Mouse (Mus musculus) neural tube, embryonic 14.5 days (tissue): ENCODE measurements around the gene Hddc3. TPM values are rescaled to one million over a fixed set of nuclear protein-coding genes. Genes with fewer than 3 reads are reported as not detected.

Experiments used
- ATAC-seq: fragments of 200-750 bp; cut with Nextera tagmentation; 2 replicates; pipeline ENCODE4 v1.8.0; 2017; ENCODE audit warnings: low read depth, mild to moderate bottlenecking, moderate TSS enrichment, moderate library complexity
- H3K27ac ChIP-seq: fragments of 300-500 bp; sonication (generic); 2 replicates; pipeline ENCODE4 v1.5.1; 2014; ENCODE audit warnings: low read depth, mild to moderate bottlenecking, control low read depth, low read length, moderate library complexity, mixed read lengths
- H3K27me3 ChIP-seq: fragments of 300-500 bp; sonication (generic); 2 replicates; pipeline ENCODE4 v1.6.1; 2014; ENCODE audit warnings: low read length; ENCODE audit not compliant: control insufficient read depth, insufficient read depth
- H3K36me3 ChIP-seq: fragments of 300-500 bp; sonication (generic); 2 replicates; pipeline ENCODE4 v1.6.1; 2014; ENCODE audit warnings: low read length, mixed read lengths; ENCODE audit not compliant: control insufficient read depth, insufficient read depth
- H3K4me1 ChIP-seq: fragments of 300-500 bp; sonication (generic); 2 replicates; pipeline ENCODE4 v1.6.1; 2014; ENCODE audit warnings: low read length; ENCODE audit not compliant: control insufficient read depth, insufficient read depth
- H3K4me2 ChIP-seq: fragments of 300-500 bp; sonication (generic); 2 replicates; pipeline ENCODE4 v1.6.1; 2014; ENCODE audit warnings: mild to moderate bottlenecking, low read depth, low read length, control low read depth
- H3K4me3 ChIP-seq: fragments of 300-500 bp; sonication (generic); 2 replicates; pipeline ENCODE4 v1.5.1; 2014; ENCODE audit warnings: low read depth, low read length, control low read depth, mixed read lengths
- H3K9ac ChIP-seq: fragments of 300-500 bp; sonication (generic); replicated peaks from 2 replicates; pipeline ENCODE4 v1.6.1; 2014; ENCODE audit warnings: low read depth, mild to moderate bottlenecking, control low read depth, low read length, mixed read lengths
- H3K9me3 ChIP-seq: fragments of 300-500 bp; sonication (generic); 2 replicates; pipeline ENCODE4 v1.6.1; 2016; ENCODE audit warnings: low read length; ENCODE audit not compliant: control insufficient read depth
- WGBS: fragments of 180-500 bp; shearing (Covaris S2); extraction: QIAGEN DNeasy Blood & Tissue Kit; methylation state at CpG from one replicate; pipeline ENCODE4 v1.1.7; 2014; 5-methylcytosine and 5-hydroxymethylcytosine counted together
- polyA plus RNA-seq: library from polyadenylated mRNA; unstranded; fragments of >200 nt; fragmentation: Nextera tagmentation; extraction: Ambion mirVana; gene quantifications from 2 replicates; pipeline ENCODE4 v1.2.1, GENCODE M21; 2014

The Hddc3 gene
- polyA plus RNA-seq, 1 experiment from 2014 or later = 25.8 TPM

DNA sequence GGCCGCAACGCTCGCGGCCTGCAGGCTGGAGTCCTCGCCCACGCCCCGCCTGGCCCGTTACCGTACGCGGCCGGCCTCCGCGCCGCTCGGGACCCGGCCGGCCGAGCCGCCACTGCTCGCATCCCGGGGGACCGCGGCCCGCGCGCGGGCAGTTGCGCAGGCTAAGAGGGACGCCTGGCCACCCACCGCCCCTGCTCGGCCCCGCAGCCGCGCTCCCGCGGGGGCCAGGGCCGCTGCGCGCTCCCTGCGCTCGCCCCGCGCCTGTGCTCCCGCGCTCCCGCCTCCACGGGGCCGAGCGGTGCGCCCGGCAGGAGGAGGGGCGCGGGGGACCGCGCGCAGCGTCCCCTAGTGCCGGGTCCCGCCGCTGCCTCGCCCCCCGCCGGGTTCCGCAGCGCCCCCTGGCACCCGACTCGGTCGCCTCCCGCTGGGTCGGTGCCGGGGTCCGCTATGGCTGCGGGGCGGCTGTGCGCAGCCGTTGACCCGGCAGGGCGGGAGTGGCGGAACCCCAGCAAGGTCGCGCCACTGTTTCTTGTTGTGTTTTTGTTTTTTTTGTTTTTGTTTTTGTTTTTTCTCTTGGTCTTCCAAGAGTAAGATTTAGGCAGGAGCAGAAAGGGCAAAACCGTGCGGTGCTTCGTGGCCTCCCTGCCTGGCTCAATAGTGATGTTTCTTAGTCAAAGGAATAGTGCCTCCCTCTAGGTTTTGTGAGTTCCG lies 28.3 kb downstream of the Hddc3 start, which contains the start of gene Man2a2:
Gene Man2a2, minus strand, starts transcription at position 335 of the 711 bp plus-strand sequence.
- peak within 1 kb of the TSS; percentile 90 for H3K9ac ChIP-seq
- H3K4me1 ChIP-seq = peaks cover 15% of the 10 kb centered on the region
- peak within 1 kb of the TSS; percentile 83 for H3K27ac ChIP-seq
- H3K4me3 ChIP-seq = peak within 1 kb of the TSS; percentile 83
- peaks cover 22% of the 10 kb centered on the region for H3K36me3 ChIP-seq
- peak within 1 kb of the TSS; percentile 70 for H3K4me2 ChIP-seq
- H3K9me3 ChIP-seq = no peaks in the 10 kb centered on the region
- WGBS = under 1% methylated on average over 42 of the region's 86 CpGs
- H3K27me3 ChIP-seq = no peaks in the 10 kb centered on the region
- peak; percentile 84 for ATAC-seq

DNA sequence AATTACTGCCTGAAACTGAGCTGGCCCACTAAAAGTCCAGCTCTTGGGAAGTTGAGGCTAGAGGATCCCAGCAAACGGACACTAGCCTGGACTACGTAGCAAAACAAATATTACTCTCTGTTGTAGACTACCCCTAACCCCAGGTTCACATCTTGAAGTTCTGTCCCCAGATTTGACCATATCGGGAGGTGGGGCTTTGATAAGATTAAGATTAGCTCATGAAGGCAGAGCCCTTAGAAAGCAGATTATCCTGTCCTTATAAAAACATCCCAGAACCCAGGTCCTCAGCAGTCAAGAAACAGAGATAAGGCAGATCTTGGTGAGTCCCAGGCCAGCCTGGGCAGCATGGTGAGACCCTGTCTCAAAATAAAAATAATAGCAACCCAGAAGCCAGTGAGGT lies 29.3 kb downstream of the Hddc3 start:
- no peaks in the 10 kb centered on the region for H3K27me3 ChIP-seq
- peaks cover 15% of the 10 kb centered on the region for H3K4me1 ChIP-seq
- no peak overlapping the region for H3K4me3 ChIP-seq
- H3K4me2 ChIP-seq = no peak overlapping the region
- peaks cover 13% of the 10 kb centered on the region; the same call in 1 of the 2 replicates for H3K36me3 ChIP-seq
- no peak overlapping the region for H3K9ac ChIP-seq
- H3K27ac ChIP-seq = no peak overlapping the region
- WGBS = 83% methylated on average over 3 of the region's 3 CpGs
- no peak for ATAC-seq
- no peaks in the 10 kb centered on the region for H3K9me3 ChIP-seq

GRCm38 (mm10) chr7:80372667-80373066 lies 29.8 kb downstream of the Hddc3 start:
- ATAC-seq = no peak
- Histone ChIP-seq H3K4me2 (no peak overlapping the region), H3K9ac (no peak overlapping the region), H3K36me3 (peaks cover 10% of the 10 kb centered on the region; the same call in 1 of the 2 replicates), H3K4me3 (no peak overlapping the region), H3K4me1 (peaks cover 15% of the 10 kb centered on the region), H3K27me3 (no peaks in the 10 kb centered on the region), H3K9me3 (no peaks in the 10 kb centered on the region), H3K27ac (no peak overlapping the region)
- WGBS = 68% methylated on average over 2 of the region's 2 CpGs

DNA sequence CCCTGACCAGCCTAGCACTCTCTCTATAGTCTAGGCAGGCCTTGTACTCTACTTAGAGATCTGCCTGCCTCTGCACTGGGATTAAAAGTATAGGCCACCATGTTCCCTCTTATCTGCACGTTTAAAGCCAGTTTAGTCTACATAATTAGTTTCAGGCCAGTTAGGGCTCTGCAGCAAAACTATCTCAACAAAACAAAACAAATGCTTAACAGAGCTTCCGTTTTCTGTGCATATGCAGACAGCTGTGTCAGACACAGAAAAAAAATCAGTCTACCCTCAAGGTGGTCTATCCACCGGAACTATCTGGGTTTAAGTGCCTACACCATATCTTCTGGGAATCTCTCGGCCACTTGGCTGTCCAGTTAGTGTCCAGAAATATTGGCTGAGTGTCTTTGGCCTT lies 30.4 kb downstream of the Hddc3 start:
- ATAC-seq = no peak
- Histone ChIP-seq H3K4me3 (no peak overlapping the region), H3K27me3 (no peaks in the 10 kb centered on the region), H3K4me2 (no peak overlapping the region), H3K27ac (no peak overlapping the region), H3K9me3 (no peaks in the 10 kb centered on the region), H3K9ac (no peak overlapping the region), H3K4me1 (peaks cover 15% of the 10 kb centered on the region), H3K36me3 (peaks cover 4% of the 10 kb centered on the region; the same call in 1 of the 2 replicates)
- 91% methylated on average over 4 of the region's 4 CpGs for WGBS

- Histone ChIP-seq H3K9ac (no peak overlapping the region), H3K4me1 (peaks cover 14% of the 10 kb centered on the region), H3K4me3 (no peak overlapping the region), H3K9me3 (no peaks in the 10 kb centered on the region), H3K36me3 (no peaks in the 10 kb centered on the region), H3K4me2 (no peak overlapping the region), H3K27ac (no peak overlapping the region), H3K27me3 (no peaks in the 10 kb centered on the region)
- no peak for ATAC-seq
- WGBS = 79% methylated on average over 12 of the region's 12 CpGs
These were observed 30.9 kb downstream of the Hddc3 start for GRCm38 (mm10) chr7:80373850-80374249.

GRCm38 (mm10) chr7:80374280-80374679 lies 31.4 kb downstream of the Hddc3 start:
- Histone ChIP-seq H3K9me3 (no peaks in the 10 kb centered on the region), H3K4me1 (peaks cover 10% of the 10 kb centered on the region), H3K36me3 (no peaks in the 10 kb centered on the region), H3K4me2 (no peak overlapping the region), H3K4me3 (no peak overlapping the region), H3K27ac (no peak overlapping the region), H3K9ac (no peak overlapping the region), H3K27me3 (no peaks in the 10 kb centered on the region)
- WGBS = 49% methylated on average over 3 of the region's 3 CpGs
- ATAC-seq = no peak

- WGBS = 84% methylated on average over 3 of the region's 3 CpGs
These were observed 31.8 kb downstream of the Hddc3 start for GRCm38 (mm10) chr7:80374733-80375132.

DNA sequence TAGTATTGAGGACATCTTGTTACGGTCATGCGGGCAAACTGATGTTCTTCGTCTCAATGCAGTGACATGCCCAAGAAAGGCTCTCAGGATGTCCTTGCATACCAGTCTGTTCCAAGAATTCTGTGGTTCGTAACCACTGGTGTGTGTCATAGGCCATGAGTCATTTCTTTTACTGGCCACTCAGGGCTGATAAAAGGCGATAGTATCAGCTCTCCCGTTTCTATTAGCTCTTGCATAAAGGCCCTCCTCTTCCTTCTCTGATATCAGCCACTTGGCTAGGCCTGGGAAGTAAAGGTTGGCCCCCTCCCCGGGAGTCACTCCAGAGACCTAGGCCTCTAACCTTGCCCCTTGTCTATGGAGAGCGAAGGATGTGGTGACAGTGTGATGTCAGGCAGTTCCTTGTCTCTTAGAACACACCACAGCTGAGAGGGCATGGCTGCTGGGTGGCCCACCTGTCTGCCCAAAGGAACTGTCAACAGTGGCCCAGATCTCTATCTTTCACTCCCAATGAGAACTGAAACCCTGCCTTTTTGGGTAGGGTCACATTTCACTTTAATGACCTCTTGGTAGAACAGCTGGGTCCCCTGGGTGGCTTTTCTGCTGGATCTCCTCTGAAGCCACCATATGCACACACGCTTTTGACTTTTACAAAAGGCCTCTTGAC lies 32.6 kb downstream of the Hddc3 start:
- Histone ChIP-seq H3K36me3 (no peaks in the 10 kb centered on the region), H3K4me1 (no peaks in the 10 kb centered on the region), H3K27me3 (no peaks in the 10 kb centered on the region), H3K4me2 (no peak overlapping the region), H3K9ac (no peak overlapping the region), H3K4me3 (no peak overlapping the region), H3K27ac (no peak overlapping the region), H3K9me3 (no peaks in the 10 kb centered on the region)
- WGBS = 76% methylated on average over 9 of the region's 9 CpGs
- no peak for ATAC-seq

More at GRCm38 (mm10) chr7:80374733-80375132, 31.8 kb downstream of the Hddc3 start:
- no peaks in the 10 kb centered on the region for H3K27me3 ChIP-seq
- no peak overlapping the region for H3K4me3 ChIP-seq
- no peaks in the 10 kb centered on the region for H3K36me3 ChIP-seq
- peaks cover 5% of the 10 kb centered on the region; the same call in 1 of the 2 replicates for H3K4me1 ChIP-seq
- H3K9ac ChIP-seq = no peak overlapping the region
- H3K27ac ChIP-seq = no peak overlapping the region
- no peaks in the 10 kb centered on the region for H3K9me3 ChIP-seq
- no peak for ATAC-seq
- H3K4me2 ChIP-seq = no peak overlapping the region

- Histone ChIP-seq H3K9ac (no peak overlapping the region), H3K4me3 (no peak overlapping the region), H3K27ac (no peak overlapping the region), H3K4me1 (no peaks in the 10 kb centered on the region), H3K9me3 (no peaks in the 10 kb centered on the region), H3K4me2 (no peak overlapping the region), H3K36me3 (no peaks in the 10 kb centered on the region), H3K27me3 (no peaks in the 10 kb centered on the region)
- ATAC-seq = no peak
- 62% methylated on average over 10 of the region's 10 CpGs for WGBS
These were observed 33.3 kb downstream of the Hddc3 start for GRCm38 (mm10) chr7:80376192-80376591.
